In the genomic region with DNA sequence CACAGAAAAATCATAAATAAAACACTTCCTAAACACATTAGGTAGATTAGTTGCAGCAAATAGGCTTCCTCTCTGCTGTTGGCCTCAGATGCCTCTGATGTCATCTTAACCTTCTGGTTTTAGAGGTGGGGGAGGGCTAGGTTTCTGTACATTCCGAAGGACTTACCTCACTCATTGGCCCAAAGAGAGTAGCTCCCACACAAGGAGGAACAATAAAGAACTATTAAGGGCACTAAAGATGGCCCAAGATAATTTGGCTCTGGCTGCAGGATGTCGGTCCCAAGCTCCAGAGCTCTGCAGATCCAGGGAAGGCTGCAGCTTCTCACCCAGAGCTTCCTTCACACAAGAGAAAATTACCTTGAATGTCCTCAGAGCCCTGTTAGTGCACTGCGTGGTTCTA, we compare ENCODE assay signal across 9 mouse cellular contexts.
DNase-seq lines count a peak whose midpoint lies in the region; ATAC-seq and TF ChIP-seq lines count a peak whose summit lies in the region.
"Had no signal": no experiment of that assay in that cellular context is flagged by ENCODE, and none has a peak within 500 bp of the region (broad histone marks: within the 10 kb centered on the region; RNA-seq: fewer than 3 reads in every experiment).

No protein-coding gene starts in this region.

- no peak overlapping the region for H3K4me2 ChIP-seq in kidney, embryonic 15.5 days
- H3K4me2 ChIP-seq in lung, postnatal 0 days (replicated peaks; ENCODE audit: low read depth, low read length): no peak overlapping the region

- 0 out of 2 replicates have a peak, but pooled peaks have one; percentile 40 for ATAC-seq in kidney, embryonic 15.5 days (replicated peaks; ENCODE audit: low FRiP score)
- ATAC-seq in lung, postnatal 0 days: peak; percentile 83

- WGBS in kidney, embryonic 15.5 days: 26% methylated on average over 3 of the region's 3 CpGs
- 41% methylated on average over 3 of the region's 3 CpGs for WGBS in lung, postnatal 0 days

- 0 out of 2 replicates have a peak overlapping the region, but pooled peaks have one; percentile 54 for H3K27ac ChIP-seq in kidney, embryonic 15.5 days
- H3K27ac ChIP-seq in lung, postnatal 0 days (ENCODE audit: low read length): no peak overlapping the region
- H3K27ac ChIP-seq: left cerebral cortex, adult 2 months had no signal

- H3K4me1 ChIP-seq in kidney, embryonic 15.5 days: peaks cover 13% of the 10 kb centered on the region; the same call in 1 of the 2 replicates
- H3K4me1 ChIP-seq in lung, postnatal 0 days (ENCODE audit: insufficient read depth, low read depth, low read length): no peaks in the 10 kb centered on the region

- no peak overlapping the region for H3K9ac ChIP-seq in kidney, embryonic 15.5 days
- no peak overlapping the region for H3K9ac ChIP-seq in lung, postnatal 0 days (replicated peaks; ENCODE audit: low read depth)

- H3K4me3 ChIP-seq in kidney, embryonic 15.5 days (replicated peaks): no peak overlapping the region
- no peak overlapping the region for H3K4me3 ChIP-seq in lung, postnatal 0 days (ENCODE audit: low read depth, low read length)
- H3K4me3 ChIP-seq: left cerebral cortex, adult 2 months had no signal

- no peak for DNase-seq in kidney, postnatal 14 days
- DNase-seq in NIH3T3 (ENCODE audit: low read depth): peak; percentile 64
- DNase-seq in heart, adult 8-10 months (ENCODE audit: low spot score): peak; percentile 45
- DNase-seq in lung, postnatal 0 days (ENCODE audit: low spot score): peak; percentile 60
- no peak for DNase-seq in spleen, postnatal 10 days (ENCODE audit: low spot score in 2 of 2)
- no peak for DNase-seq in thymus, postnatal 36 days
- DNase-seq: right cerebral cortex, postnatal 14 days had no signal

- TF ChIP-seq EP300 in lung, postnatal 0 days (IDR thresholded peaks at IDR 0.05): peak; percentile 33

- H3K9me3 ChIP-seq in kidney, embryonic 15.5 days (replicated peaks): no peaks in the 10 kb centered on the region
- no peaks in the 10 kb centered on the region for H3K9me3 ChIP-seq in lung, postnatal 0 days (ENCODE audit: low read length)

- no peaks in the 10 kb centered on the region for H3K36me3 ChIP-seq in kidney, embryonic 15.5 days
- no peaks in the 10 kb centered on the region for H3K36me3 ChIP-seq in lung, postnatal 0 days (ENCODE audit: insufficient read depth, low read length)

- no peak for TF ChIP-seq CTCF in lung, postnatal 0 days (IDR thresholded peaks at IDR 0.05)

- no peaks in the 10 kb centered on the region for H3K27me3 ChIP-seq in kidney, embryonic 15.5 days
- H3K27me3 ChIP-seq in lung, postnatal 0 days (replicated peaks; ENCODE audit: insufficient read depth, low read length): no peaks in the 10 kb centered on the region

Comparison
In these comparisons a context has a peak if more than half of its experiments do, and no peak if none do; other contexts are left out.
1. DNase-seq: peak in NIH3T3 (single experiment), heart, adult 8-10 months (single experiment) and lung, postnatal 0 days (single experiment); none in kidney, postnatal 14 days (single experiment), spleen, postnatal 10 days (0 of 2) and thymus, postnatal 36 days (0 of 2).